Mouse (Mus musculus) MEL (cell line): ENCODE results near the gene Spats2.

Experiments used
- BHLHE40 ChIP-seq: IDR thresholded peaks from 2 replicates; pipeline ENCODE4 v1.6.1; 2012; ENCODE audit warnings: low read depth, mild to moderate bottlenecking, inconsistent platforms, low read length, improper control_type of control experiment, borderline replicate concordance
- CHD2 ChIP-seq: IDR thresholded peaks from 2 replicates; pipeline ENCODE4 v1.6.1; 2011; ENCODE audit warnings: low read length, improper control_type of control experiment
- KAT2A ChIP-seq: conservative IDR thresholded peaks from 2 replicates; pipeline ENCODE4 v1.6.1; 2012; ENCODE audit warnings: low read depth, low read length, improper control_type of control experiment, inconsistent platforms
- MAFK ChIP-seq: IDR thresholded peaks from 2 replicates; pipeline ENCODE4 v1.6.1; 2011; ENCODE audit warnings: low read depth, mild to moderate bottlenecking, low read length, improper control_type of control experiment, borderline replicate concordance
- POLR2A ChIP-seq, 2 experiments: IDR thresholded peaks; 2 replicates each; pipeline ENCODE4 v1.6.1; 2011 to 2012; ENCODE audit warnings: low read length in 2 of 2, mild to moderate bottlenecking in 2 of 2, control low read depth in 1 of 2, improper control_type of control experiment in 1 of 2, low read depth in 1 of 2, moderate library complexity in 1 of 2; ENCODE audit not compliant: control insufficient read depth in 1 of 2, insufficient read depth in 1 of 2, poor library complexity in 1 of 2
- SIN3A ChIP-seq: IDR thresholded peaks from 2 replicates; pipeline ENCODE4 v1.6.1; 2012; ENCODE audit warnings: low read length, improper control_type of control experiment, inconsistent platforms
- ZMIZ1 ChIP-seq: IDR thresholded peaks from 2 replicates; pipeline ENCODE4 v1.6.1; 2012; ENCODE audit warnings: low read depth, mild to moderate bottlenecking, inconsistent platforms, low read length, improper control_type of control experiment, moderate library complexity

DNA sequence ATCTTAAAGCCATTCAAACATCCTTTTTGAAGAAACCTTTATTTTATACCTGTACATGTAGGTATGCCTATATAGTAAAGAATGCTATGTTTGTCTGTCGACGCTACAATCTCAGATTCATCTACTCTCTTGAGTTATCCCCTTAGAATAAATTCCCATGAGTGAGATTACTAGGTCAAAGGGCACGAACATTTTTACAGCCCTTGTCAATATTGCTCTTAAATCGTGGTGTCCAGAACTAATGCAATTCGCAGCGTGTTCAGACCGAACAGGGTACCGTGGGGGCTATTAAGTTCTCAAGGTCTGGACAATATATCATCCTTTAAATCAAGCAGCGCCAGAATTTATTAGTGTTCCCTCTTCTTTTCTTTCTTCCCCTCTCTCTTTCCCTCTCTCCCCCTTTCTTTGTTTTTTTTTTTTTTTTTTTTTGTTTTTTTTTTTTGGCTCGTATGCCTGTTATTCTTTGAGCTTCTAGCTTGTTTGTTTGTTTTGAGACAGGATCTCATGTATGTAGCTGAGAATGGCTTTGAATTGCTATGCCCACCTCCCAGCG lies 12.8 kb upstream of the Spats2 start:
- TF ChIP-seq MAFK: no peak
- no peak for TF ChIP-seq BHLHE40
- no peak for TF ChIP-seq SIN3A
- TF ChIP-seq CHD2: no peak
- TF ChIP-seq POLR2A (IDR thresholded peaks at IDR 0.05; ENCODE audit: control insufficient read depth in 1 of 2, insufficient read depth in 1 of 2, low read depth in 1 of 2, low read length in 2 of 2, poor library complexity in 1 of 2): no peak
- TF ChIP-seq KAT2A: no peak
- TF ChIP-seq ZMIZ1: no peak
